Mouse (Mus musculus) intestine, postnatal 0 days (tissue): ENCODE results near the gene Nhsl1. TPM values are rescaled to one million over a fixed set of nuclear protein-coding genes. Genes with fewer than 3 reads are reported as not detected.

Experiments used
- ATAC-seq: fragments of 200-750 bp; cut with Nextera tagmentation; 2 replicates; pipeline ENCODE4 v1.8.0; 2017; ENCODE audit warnings: mild to moderate bottlenecking, moderate TSS enrichment, moderate library complexity
- H3K27ac ChIP-seq: fragments of 300-500 bp; sonication (generic); 2 replicates; pipeline ENCODE4 v1.5.1; 2014; ENCODE audit warnings: mild to moderate bottlenecking, low read depth, low read length, moderate library complexity
- H3K27me3 ChIP-seq: fragments of 300-500 bp; sonication (generic); replicated peaks from 2 replicates; pipeline ENCODE4 v1.6.1; 2014; ENCODE audit warnings: low read length, mixed read lengths; ENCODE audit not compliant: control insufficient read depth, insufficient read depth
- H3K36me3 ChIP-seq: fragments of 300-500 bp; sonication (generic); 2 replicates; pipeline ENCODE4 v1.6.1; 2014; ENCODE audit warnings: mild to moderate bottlenecking, moderate library complexity; ENCODE audit not compliant: control insufficient read depth, insufficient read depth
- H3K4me1 ChIP-seq: fragments of 300-500 bp; sonication (generic); replicated peaks from 2 replicates; pipeline ENCODE4 v1.6.1; 2014; ENCODE audit warnings: antibody characterized with exemption, low read length, mixed read lengths; ENCODE audit not compliant: control insufficient read depth, insufficient read depth
- H3K4me2 ChIP-seq: fragments of 300-500 bp; sonication (generic); replicated peaks from 2 replicates; pipeline ENCODE4 v1.6.1; 2014; ENCODE audit warnings: low read depth, mild to moderate bottlenecking, moderate library complexity
- H3K4me3 ChIP-seq: fragments of 300-500 bp; sonication (generic); 2 replicates; pipeline ENCODE4 v1.5.1; 2014; ENCODE audit warnings: low read depth, low read length
- H3K9ac ChIP-seq: fragments of 300-500 bp; sonication (generic); 2 replicates; pipeline ENCODE4 v1.6.1; 2014; ENCODE audit warnings: mild to moderate bottlenecking, low read depth, low read length
- H3K9me3 ChIP-seq: fragments of 300-500 bp; sonication (generic); 2 replicates; pipeline ENCODE4 v1.6.1; 2016; ENCODE audit warnings: mixed run types; ENCODE audit not compliant: control insufficient read depth
- CTCF ChIP-seq: sonication (generic); IDR thresholded peaks from 2 replicates; pipeline ENCODE4 v1.5.1; 2016; ENCODE audit warnings: low read depth, mild to moderate bottlenecking, control low read depth, antibody characterized with exemption, moderate library complexity
- WGBS: fragments of 180-500 bp; shearing (Covaris S2); extraction: QIAGEN DNeasy Blood & Tissue Kit; methylation state at CpG from one replicate; pipeline ENCODE4 v1.1.7; 2014; 5-methylcytosine and 5-hydroxymethylcytosine counted together
- polyA plus RNA-seq: library from polyadenylated mRNA; unstranded; fragments of >200 nt; fragmentation: Nextera tagmentation; extraction: Ambion mirVana; gene quantifications from 2 replicates; pipeline ENCODE4 v1.2.1, GENCODE M21; 2015

The Nhsl1 gene
- polyA plus RNA-seq, 1 experiment from 2014 or later: 12.5 TPM

- no peak for TF ChIP-seq CTCF
- H3K4me1 ChIP-seq: no peaks in the 10 kb centered on the region
- H3K9ac ChIP-seq: no peak overlapping the region
- H3K4me2 ChIP-seq: no peak overlapping the region
- H3K27me3 ChIP-seq: no peaks in the 10 kb centered on the region
- WGBS: 65% methylated on average over 8 of the region's 8 CpGs
- ATAC-seq: no peak
- no peak overlapping the region for H3K27ac ChIP-seq
- H3K4me3 ChIP-seq: no peak overlapping the region
- H3K9me3 ChIP-seq: no peaks in the 10 kb centered on the region
- no peaks in the 10 kb centered on the region for H3K36me3 ChIP-seq
Measured at GRCm38 (mm10) chr10:18354103-18354502, 35.3 kb downstream of the Nhsl1 start.

GRCm38 (mm10) chr10:18356461-18356860, 37.7 kb downstream of the Nhsl1 start:
- no peak for TF ChIP-seq CTCF
- WGBS: 81% methylated on average over 6 of the region's 6 CpGs
- H3K27me3 ChIP-seq: no peaks in the 10 kb centered on the region
- no peaks in the 10 kb centered on the region for H3K4me1 ChIP-seq
- ATAC-seq: no peak
- H3K4me3 ChIP-seq: no peak overlapping the region
- no peaks in the 10 kb centered on the region for H3K9me3 ChIP-seq
- H3K27ac ChIP-seq: no peak overlapping the region
- no peak overlapping the region for H3K9ac ChIP-seq
- no peaks in the 10 kb centered on the region for H3K36me3 ChIP-seq
- no peak overlapping the region for H3K4me2 ChIP-seq

- Histone ChIP-seq H3K4me3 (no peak overlapping the region), H3K27ac (no peak overlapping the region), H3K9ac (no peak overlapping the region), H3K27me3 (no peaks in the 10 kb centered on the region), H3K4me1 (no peaks in the 10 kb centered on the region), H3K36me3 (no peaks in the 10 kb centered on the region), H3K9me3 (no peaks in the 10 kb centered on the region), H3K4me2 (no peak overlapping the region)
- WGBS: 83% methylated on average over 6 of the region's 6 CpGs
- ATAC-seq: no peak
- no peak for TF ChIP-seq CTCF
Measured at GRCm38 (mm10) chr10:18357212-18357611, 38.4 kb downstream of the Nhsl1 start.

- WGBS: 71% methylated on average over 5 of the region's 5 CpGs
- Histone ChIP-seq H3K4me2 (no peak overlapping the region), H3K27ac (no peak overlapping the region), H3K36me3 (no peaks in the 10 kb centered on the region), H3K4me1 (no peaks in the 10 kb centered on the region), H3K4me3 (no peak overlapping the region), H3K9me3 (no peaks in the 10 kb centered on the region), H3K27me3 (no peaks in the 10 kb centered on the region), H3K9ac (no peak overlapping the region)
- no peak for ATAC-seq
- no peak for TF ChIP-seq CTCF
Measured at GRCm38 (mm10) chr10:18358461-18358860, 39.7 kb downstream of the Nhsl1 start.

GRCm38 (mm10) chr10:18360175-18360574, 41.4 kb downstream of the Nhsl1 start:
- Histone ChIP-seq H3K4me1 (no peaks in the 10 kb centered on the region), H3K27me3 (no peaks in the 10 kb centered on the region), H3K36me3 (no peaks in the 10 kb centered on the region), H3K9ac (no peak overlapping the region), H3K4me2 (no peak overlapping the region), H3K9me3 (no peaks in the 10 kb centered on the region), H3K4me3 (no peak overlapping the region), H3K27ac (no peak overlapping the region)
- no peak for ATAC-seq
- 85% methylated on average over 6 of the region's 6 CpGs for WGBS
- TF ChIP-seq CTCF: no peak

GRCm38 (mm10) chr10:18365432-18365831, 46.6 kb downstream of the Nhsl1 start:
- no peak overlapping the region for H3K27ac ChIP-seq
- TF ChIP-seq CTCF: no peak
- no peaks in the 10 kb centered on the region for H3K27me3 ChIP-seq
- no peak overlapping the region for H3K4me3 ChIP-seq
- ATAC-seq: peak; percentile 28; the same call in 1 of the 2 replicates
- H3K9me3 ChIP-seq: no peaks in the 10 kb centered on the region
- no peaks in the 10 kb centered on the region for H3K4me1 ChIP-seq
- no peaks in the 10 kb centered on the region for H3K36me3 ChIP-seq
- 81% methylated on average over 6 of the region's 6 CpGs for WGBS
- H3K9ac ChIP-seq: no peak overlapping the region
- no peak overlapping the region for H3K4me2 ChIP-seq

GRCm38 (mm10) chr10:18366697-18367096, 47.9 kb downstream of the Nhsl1 start:
- no peak overlapping the region for H3K9ac ChIP-seq
- no peaks in the 10 kb centered on the region for H3K9me3 ChIP-seq
- ATAC-seq: no peak
- H3K4me3 ChIP-seq: no peak overlapping the region
- no peaks in the 10 kb centered on the region for H3K4me1 ChIP-seq
- 86% methylated on average over 7 of the region's 7 CpGs for WGBS
- H3K27ac ChIP-seq: no peak overlapping the region
- TF ChIP-seq CTCF: no peak
- H3K27me3 ChIP-seq: no peaks in the 10 kb centered on the region
- no peaks in the 10 kb centered on the region for H3K36me3 ChIP-seq
- no peak overlapping the region for H3K4me2 ChIP-seq
